ENCODE assay signal across 8 mouse cellular contexts in the genomic region with DNA sequence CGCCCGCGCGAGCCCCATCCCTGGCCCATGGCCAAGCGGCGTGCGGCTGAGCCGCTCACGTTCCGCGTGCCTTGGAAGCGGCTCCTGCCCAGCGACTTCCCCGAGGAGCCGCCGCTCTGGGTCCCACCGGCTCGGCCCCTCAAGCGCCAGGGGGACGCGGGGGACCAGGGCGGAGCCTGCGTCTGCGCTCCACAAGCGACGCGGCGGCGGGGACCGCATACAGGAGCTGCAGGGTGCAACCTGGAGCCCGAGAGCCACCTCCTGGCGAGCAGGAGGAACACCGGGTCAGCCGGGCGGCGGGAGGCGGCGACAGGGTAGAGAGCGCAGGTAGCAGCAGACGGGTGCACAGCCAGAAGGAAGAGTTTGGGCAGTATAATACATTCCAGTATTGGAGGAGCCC. TPM values are rescaled to one million over a fixed set of nuclear protein-coding genes. Genes with fewer than 3 reads are reported as not detected.
DNase-seq lines count a peak whose midpoint lies in the region; ATAC-seq lines count a peak whose summit lies in the region.

No protein-coding gene starts in this region.

- H3K4me3 ChIP-seq in midbrain, embryonic 11.5 days (ENCODE audit: low read depth, low read length), result peak overlapping the region; percentile 37

- WGBS in midbrain, embryonic 11.5 days, result under 1% methylated on average over 40 of the region's 40 CpGs

- no peaks in the 10 kb centered on the region for H3K4me1 ChIP-seq in midbrain, embryonic 11.5 days (ENCODE audit: control insufficient read depth, insufficient read depth, low read length)

- no peaks in the 10 kb centered on the region for H3K27me3 ChIP-seq in midbrain, embryonic 11.5 days (ENCODE audit: control insufficient read depth, insufficient read depth, low read length)

- peak; percentile 96 for ATAC-seq in midbrain, embryonic 11.5 days (ENCODE audit: low FRiP score)

- DNase-seq in adrenal gland, adult 8-10 months, result peak; percentile 67
- DNase-seq in embryo, embryonic 9.5 days (ENCODE audit: extremely low spot score), result peak; percentile 76
- peak; percentile 93 for DNase-seq in heart, adult 11 months
- DNase-seq in kidney, adult 11 months, result peak; percentile 70
- DNase-seq in left cerebral cortex, postnatal 4 days, result peak; percentile 71
- DNase-seq in midbrain, embryonic 11.5 days (ENCODE audit: low spot score, missing footprints), result peak; percentile 94
- DNase-seq in right cerebral cortex, postnatal 4 days, result peak; percentile 74
- DNase-seq in urinary bladder, postnatal 4 days (ENCODE audit: low spot score in 2 of 2), result peak; percentile 48 to 75

- H3K9me3 ChIP-seq in midbrain, embryonic 11.5 days (ENCODE audit: control insufficient read depth, low read length), result no peaks in the 10 kb centered on the region

- no peak overlapping the region for H3K27ac ChIP-seq in midbrain, embryonic 11.5 days (ENCODE audit: low read depth, low read length)

- intact Hi-C loops in left cerebral cortex, postnatal 4 days (cut with DNase I), result no loop called here

- H3K9ac ChIP-seq in midbrain, embryonic 11.5 days (ENCODE audit: low read length), result peak overlapping the region; percentile 56

- peak overlapping the region; percentile 60 for H3K4me2 ChIP-seq in midbrain, embryonic 11.5 days

- no peaks in the 10 kb centered on the region for H3K36me3 ChIP-seq in midbrain, embryonic 11.5 days (ENCODE audit: control insufficient read depth, insufficient read depth, low read length)

RNA-seq across cellular contexts. Expression of gene Tex50, which starts 11.5 kb away (rescaled TPM):
- total RNA-seq in adrenal gland, adult 8-10 months (2022), result not detected
- total RNA-seq in left cerebral cortex, postnatal 4 days (2021), result not detected
- polyA plus RNA-seq in midbrain, embryonic 11.5 days (2014; fragmentation: Nextera tagmentation; extraction: Ambion mirVana), result not detected in 2 replicates

RNA-seq across cellular contexts. Expression of gene Ankrd45, which starts 28.2 kb away (rescaled TPM):
- total RNA-seq in adrenal gland, adult 8-10 months (2022), result 10 to 100 TPM in 2 of 4 experiments, 1 to 10 TPM in 2; 7.6 to 13.6 (median 10.3) TPM
- total RNA-seq in left cerebral cortex, postnatal 4 days (2021), result 10 to 100 TPM; 46.8 to 56.4 TPM
- polyA plus RNA-seq in midbrain, embryonic 11.5 days (2014; fragmentation: Nextera tagmentation; extraction: Ambion mirVana), result 5.9 and 6.0 TPM in 2 replicates

RNA-seq across cellular contexts. Expression of gene Klhl20, which starts 39.3 kb away (rescaled TPM):
- total RNA-seq in adrenal gland, adult 8-10 months (2022), result 10 to 100 TPM; 16.1 to 21.1 (median 18.6) TPM
- total RNA-seq in left cerebral cortex, postnatal 4 days (2021), result 10 to 100 TPM; 24.1 to 26.2 TPM
- polyA plus RNA-seq in midbrain, embryonic 11.5 days (2014; fragmentation: Nextera tagmentation; extraction: Ambion mirVana), result 19.8 and 20.3 TPM in 2 replicates
